Mouse (Mus musculus): ENCODE measurements around the gene Gm5617. TPM values are rescaled to one million over a fixed set of nuclear protein-coding genes. Genes with fewer than 3 reads are reported as not detected.

Gene Gm5617
- total RNA-seq, 2 experiments from 2014 or later, result 43.0 to 45.3 TPM

Small RNA genes lying within 50 kb of the gene (microRNA-seq; reads per million reads assigned to microRNA genes)
- gene Gm23653 (ENCODE audit: borderline number of aligned reads in 2 of 2), result 0 reads per million in 2 experiments

Other genes starting within 250 kb of the Gm5617 start
- gene Nxpe2, start 142.0 kb upstream of the Gm5617 start, total RNA-seq (2021), result under 1 TPM; 0.60 to 0.64 TPM
- 100 to 1,000 TPM; 131 to 157 TPM for gene Rexo2, start 14.8 kb upstream of the Gm5617 start, total RNA-seq (2021)
- 10 to 100 TPM; 71.5 to 78.9 TPM for gene Rbm7, start 143 bp upstream of the Gm5617 start, total RNA-seq (2021)
- 10 to 100 TPM; 24.5 to 55.3 TPM for gene Nnmt, start 109.7 kb downstream of the Gm5617 start, total RNA-seq (2021)

All from adrenal gland, adult 18-20 months (tissue).